Mouse (Mus musculus) left cerebral cortex, adult 2 months (tissue): Measurements from ENCODE around the gene Echdc3. TPM values are rescaled to one million over a fixed set of nuclear protein-coding genes. Genes with fewer than 3 reads are reported as not detected.
A peak's percentile ranks its signal among the peaks of the same experiment; 100 is the strongest.

Experiments used
- DNase-seq, 2 experiments: peaks; one replicate each; pipeline ENCODE4 v3.0.0; 2021 to 2022; ENCODE audit warnings: low spot score in 2 of 2, mixed read lengths in 1 of 2; ENCODE audit errors: extremely low spot score in 1 of 2
- H3K27ac ChIP-seq: fragments of 200-600 bp; 2 replicates; pipeline ENCODE4 v1.8.1; 2022
- H3K4me3 ChIP-seq: fragments of 200-600 bp; 2 replicates; pipeline ENCODE4 v1.8.1; 2022
- CTCF ChIP-seq: fragments of 200-600 bp; IDR thresholded peaks from 2 replicates; pipeline ENCODE4 v1.8.1; 2022; ENCODE audit warnings: antibody characterized with exemption, mild to moderate bottlenecking, moderate library complexity
- intact Hi-C: fragments of 180-260 bp; cut with DNase I; formaldehyde crosslinking; loops from one replicate; pipeline ENCODE4 v1.15.1; 2025
- long read RNA-seq, 2 experiments: library from polyadenylated mRNA; stranded (forward); transcript quantifications; one replicate each; pipeline ENCODE4 v2.0.0; 2021; ENCODE audit warnings: borderline mapping rate in 2 of 2
- total RNA-seq, 2 experiments: library from RNA; stranded (reverse); gene quantifications; 2 replicates each; pipeline ENCODE4 v1.2.3; 2021

Gene Echdc3
- 1 to 10 TPM; 1.1 to 1.5 TPM for total RNA-seq
- long read RNA-seq, experiment 1, partial matches to known transcripts: 0 of 3 reads
- long read RNA-seq, experiment 1, other reads (novel, unspliced or antisense): 0 of 3 reads
- long read RNA-seq, experiment 2, partial matches to known transcripts: 0 of 1 reads
- long read RNA-seq, experiment 2, other reads (novel, unspliced or antisense): 0 of 1 reads

DNA sequence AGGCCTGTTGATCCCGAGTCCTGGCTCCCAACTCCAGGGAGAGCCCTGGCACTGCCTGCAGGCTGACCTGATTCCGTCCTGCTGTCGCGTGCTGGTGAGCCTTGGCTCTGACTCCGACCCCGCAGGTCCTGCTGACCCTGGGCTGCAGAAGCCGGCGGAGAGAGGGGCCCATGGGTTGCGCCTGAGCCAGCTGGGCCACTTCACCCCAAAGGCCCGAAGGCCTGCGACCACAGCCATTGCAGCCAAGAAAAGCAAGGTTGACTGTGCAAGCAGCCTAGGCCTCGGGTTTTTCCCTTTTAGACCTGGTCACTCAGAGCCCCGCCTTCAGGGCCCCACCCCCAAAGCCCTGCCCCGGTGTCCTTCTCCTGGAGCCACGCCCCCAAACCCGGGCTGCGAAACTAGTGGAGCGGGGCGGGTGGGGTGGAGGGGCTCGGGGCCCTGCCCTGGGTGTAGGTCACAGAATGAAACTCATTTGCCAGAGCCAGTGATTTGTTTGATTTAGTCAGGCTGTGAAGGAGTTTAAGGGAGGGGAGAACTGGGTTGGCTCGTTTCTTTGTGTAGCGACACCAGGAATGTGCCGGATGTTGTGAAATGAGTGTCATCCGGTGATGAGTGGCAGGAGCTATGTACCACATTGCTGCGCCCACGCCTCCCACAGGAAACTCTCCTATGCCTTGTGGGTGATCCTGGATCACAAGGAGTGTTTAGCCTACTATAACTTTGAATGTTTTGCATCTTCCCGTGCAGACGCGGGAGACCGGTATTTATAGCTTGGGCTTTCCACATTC is at the start of gene Echdc3:
Gene Echdc3, minus strand, starts transcription at position 310 of the 788 bp plus-strand sequence.
- no peak for TF ChIP-seq CTCF
- Histone ChIP-seq H3K4me3 (peak within 1 kb of the TSS; percentile 45), H3K27ac (peak within 1 kb of the TSS; percentile 45; the same call in 1 of the 2 replicates)
- intact Hi-C loops: no loop called here
- peak; percentile 56 to 65 for DNase-seq

- Histone ChIP-seq H3K4me3 (no peak overlapping the region), H3K27ac (no peak overlapping the region)
- DNase-seq: no peak
- intact Hi-C loops: no loop called here
- TF ChIP-seq CTCF: no peak
These were observed 48.9 kb upstream of the Echdc3 start for GRCm38 (mm10) chr2:6261718-6262117.

GRCm38 (mm10) chr2:6261201-6261672 is 48.4 kb upstream of the Echdc3 start:
- H3K27ac ChIP-seq: no peak overlapping the region
- intact Hi-C loops: no loop called here

DNA sequence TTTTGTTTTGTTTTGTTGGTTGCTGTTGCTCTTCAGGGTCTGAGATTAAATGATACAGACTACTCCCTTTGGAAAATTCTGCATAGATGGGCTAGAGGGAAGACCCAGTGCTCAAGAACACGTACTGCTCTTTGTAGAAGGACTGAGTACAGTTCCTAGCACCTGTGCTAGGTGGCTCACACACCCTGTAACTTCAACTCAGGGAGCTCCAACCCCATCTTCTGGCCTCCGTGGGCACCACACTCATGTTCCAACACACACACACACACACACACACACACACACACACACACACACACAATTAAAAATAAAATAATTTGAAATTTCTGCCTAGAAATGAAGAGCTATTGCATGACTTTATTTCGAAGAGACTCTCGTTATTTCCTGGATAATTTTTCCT is 47.8 kb upstream of the Echdc3 start:
- no peak for DNase-seq
- intact Hi-C loops: no loop called here
- no peak overlapping the region for H3K27ac ChIP-seq
- H3K4me3 ChIP-seq: no peak overlapping the region
- no peak for TF ChIP-seq CTCF

More at GRCm38 (mm10) chr2:6261201-6261672, 48.4 kb upstream of the Echdc3 start:
- DNase-seq: no peak
- no peak overlapping the region for H3K4me3 ChIP-seq
- TF ChIP-seq CTCF: no peak

- intact Hi-C loops: no loop called here
- DNase-seq: no peak
- TF ChIP-seq CTCF: no peak
- no peak overlapping the region for H3K4me3 ChIP-seq
- H3K27ac ChIP-seq: no peak overlapping the region
These were observed 46.3 kb upstream of the Echdc3 start for GRCm38 (mm10) chr2:6259182-6259581.

- Histone ChIP-seq H3K27ac (no peak overlapping the region), H3K4me3 (no peak overlapping the region)
- intact Hi-C loops: no loop called here
- no peak for TF ChIP-seq CTCF
- DNase-seq: no peak
These were observed 45.2 kb upstream of the Echdc3 start for GRCm38 (mm10) chr2:6258026-6258425.

- DNase-seq: peak; percentile 43 to 49
- Histone ChIP-seq H3K27ac (no peak overlapping the region), H3K4me3 (no peak overlapping the region)
- no peak for TF ChIP-seq CTCF
- intact Hi-C loops: loop anchor here (2.0 kb wide), 2 partner anchors 30 to 66 kb away; partner anchors contain the start of gene Usp6nl
These were observed 44.3 kb upstream of the Echdc3 start for GRCm38 (mm10) chr2:6257146-6257545.

DNA sequence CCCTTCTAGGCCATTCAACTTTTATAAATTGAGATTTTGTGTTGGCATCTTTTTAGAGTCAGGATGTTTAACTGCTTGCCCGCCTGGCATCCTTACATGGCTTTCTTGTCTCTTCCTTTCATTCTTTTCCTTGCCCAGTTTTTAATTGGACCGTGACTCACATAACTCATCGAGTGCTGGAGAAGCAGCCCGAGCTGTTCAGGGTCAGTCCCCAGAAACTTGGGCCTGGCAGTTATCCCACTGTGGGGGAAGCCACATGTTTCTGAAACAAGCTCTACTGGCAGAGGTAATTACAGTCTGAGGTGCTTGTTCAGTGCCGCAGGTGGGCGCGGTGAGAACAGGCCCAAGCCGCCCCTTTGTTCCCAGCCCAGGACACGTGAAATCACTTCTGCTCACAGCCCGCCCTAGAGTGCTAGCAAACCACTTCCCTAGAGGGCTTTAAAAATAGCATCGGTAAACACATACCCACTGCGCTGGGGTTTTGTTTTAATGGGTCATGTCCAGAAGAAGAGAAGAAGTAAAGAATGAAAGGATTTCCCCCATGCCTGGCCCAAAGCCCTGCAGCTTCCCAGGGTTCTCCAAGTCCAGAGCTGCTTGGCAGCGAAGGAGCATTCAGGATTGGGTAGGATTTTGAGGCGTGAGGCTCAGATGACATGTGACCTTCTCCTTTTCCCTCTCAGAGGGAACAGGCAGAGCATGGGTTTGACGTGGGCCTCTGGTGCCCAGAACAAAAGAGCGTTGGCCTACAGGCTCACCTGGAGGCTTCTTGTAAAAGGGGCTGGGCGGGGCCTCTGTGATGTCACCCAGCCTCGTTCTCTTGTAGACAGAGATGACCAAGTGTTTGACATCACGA is 43.4 kb upstream of the Echdc3 start:
- peak overlapping the region; percentile 4 for H3K27ac ChIP-seq
- intact Hi-C loops: loop anchor here (2.0 kb wide), 2 partner anchors 29 to 67 kb away; partner anchors contain the start of gene Usp6nl
- no peak overlapping the region for H3K4me3 ChIP-seq
- TF ChIP-seq CTCF: no peak
- DNase-seq: peak; percentile 39 to 40

DNA sequence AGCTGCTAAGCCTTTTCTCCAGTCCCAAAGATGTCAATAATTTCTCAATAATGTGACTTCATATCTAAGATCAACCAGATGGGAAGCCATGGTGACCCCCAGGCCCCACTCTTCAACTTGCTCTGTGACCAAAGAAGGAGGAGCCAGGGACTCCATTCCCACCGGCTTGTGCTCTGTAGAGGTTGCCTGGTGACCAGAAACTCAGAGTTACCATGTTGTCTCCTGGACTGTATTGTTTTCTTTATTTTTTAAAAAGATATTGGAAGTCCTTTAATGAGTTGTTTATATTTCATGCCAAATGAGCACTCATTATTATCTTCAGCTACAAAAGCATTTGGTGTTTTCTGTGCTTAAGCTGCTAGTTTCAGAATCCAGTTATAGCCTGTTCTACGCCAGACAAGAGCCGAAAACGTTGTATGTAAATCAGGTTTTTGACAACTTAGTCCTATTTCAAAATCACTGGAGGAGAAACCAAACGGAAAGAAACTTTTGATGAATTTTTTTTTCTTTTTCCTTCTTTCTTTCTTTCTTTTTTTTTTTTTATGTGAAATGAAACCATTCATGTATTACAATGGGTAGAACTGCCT is 42.7 kb upstream of the Echdc3 start:
- intact Hi-C loops: no loop called here
- no peak for DNase-seq
- TF ChIP-seq CTCF: no peak
- H3K4me3 ChIP-seq: no peak overlapping the region
- no peak overlapping the region; the same call in 1 of the 2 replicates for H3K27ac ChIP-seq

DNA sequence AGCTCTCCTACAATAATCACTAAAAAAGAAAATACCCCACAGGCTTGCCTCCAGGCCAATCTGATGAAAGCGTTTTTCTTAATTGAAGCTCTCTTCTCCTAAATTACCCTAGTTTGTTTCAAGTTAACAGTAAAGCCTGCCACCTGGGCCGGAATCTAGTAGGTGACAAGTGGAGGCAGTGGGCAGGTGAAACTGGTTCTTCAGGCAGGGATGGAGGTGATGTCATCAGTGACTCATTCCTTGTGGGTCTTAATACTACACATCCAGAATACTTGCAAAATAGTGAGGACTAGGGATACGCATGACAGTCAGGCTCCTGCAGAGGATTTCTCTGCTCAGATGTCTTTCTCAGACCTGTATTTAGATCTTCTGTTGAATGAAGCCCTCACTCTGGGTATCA is 39.7 kb upstream of the Echdc3 start:
- DNase-seq: no peak
- TF ChIP-seq CTCF: no peak
- intact Hi-C loops: no loop called here
- Histone ChIP-seq H3K4me3 (no peak overlapping the region), H3K27ac (no peak overlapping the region)

GRCm38 (mm10) chr2:6251076-6251496 is 38.3 kb upstream of the Echdc3 start:
- TF ChIP-seq CTCF: no peak
- Histone ChIP-seq H3K27ac (no peak overlapping the region), H3K4me3 (no peak overlapping the region)
- intact Hi-C loops: no loop called here
- DNase-seq: no peak
